In the genomic region with DNA sequence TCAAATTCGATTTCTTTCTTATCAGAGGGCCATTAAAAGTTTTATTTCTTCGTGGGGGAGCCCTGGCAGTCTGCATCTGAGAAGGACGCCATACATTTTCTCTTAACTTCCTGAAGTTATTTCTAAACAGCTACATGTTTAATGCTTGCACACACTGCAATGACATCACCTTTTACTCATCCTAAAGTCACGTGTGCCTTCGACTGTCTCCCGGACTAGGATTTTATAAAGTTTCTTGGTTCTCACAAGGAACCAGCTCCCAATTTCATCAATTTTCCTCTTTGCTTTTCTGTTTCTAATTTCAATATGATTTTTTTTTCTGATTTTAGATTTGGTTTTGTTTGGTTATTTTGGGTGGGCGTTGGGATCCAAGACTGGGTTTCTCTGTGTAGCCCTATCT, we compare ENCODE assay signal across 30 mouse cellular contexts.
"Had no signal": no experiment of that assay in that cellular context is flagged by ENCODE, and none has a peak within 500 bp of the region (broad histone marks: within the 10 kb centered on the region; RNA-seq: fewer than 3 reads in every experiment).

No protein-coding gene starts in this region.

- H3K4me1 ChIP-seq: limb, embryonic 10.5 days; limb, embryonic 12.5 days; limb, embryonic 13.5 days; limb, embryonic 15.5 days; liver, embryonic 12.5 days; liver, embryonic 13.5 days; liver, embryonic 15.5 days; lung, embryonic 15.5 days; megakaryocyte, embryonic 14.5 days; midbrain, embryonic 12.5 days; midbrain, embryonic 13.5 days; neural tube, embryonic 12.5 days had no signal

- ATAC-seq: liver, embryonic 12.5 days; lung, postnatal 0 days; midbrain, embryonic 13.5 days; midbrain, embryonic 15.5 days; midbrain, embryonic 16.5 days had no signal

- H3K9me3 ChIP-seq: limb, embryonic 10.5 days; limb, embryonic 13.5 days; limb, embryonic 15.5 days; liver, embryonic 12.5 days; liver, embryonic 13.5 days; liver, embryonic 15.5 days; lung, embryonic 15.5 days; midbrain, embryonic 10.5 days; midbrain, embryonic 15.5 days; neural tube, embryonic 12.5 days had no signal

- H3K36me3 ChIP-seq: limb, embryonic 10.5 days; limb, embryonic 12.5 days; limb, embryonic 13.5 days; limb, embryonic 15.5 days; liver, embryonic 12.5 days; liver, embryonic 13.5 days; liver, embryonic 15.5 days; lung, embryonic 15.5 days; midbrain, embryonic 10.5 days; midbrain, embryonic 12.5 days; midbrain, embryonic 13.5 days; midbrain, embryonic 15.5 days; neural tube, embryonic 12.5 days had no signal

- H3K4me3 ChIP-seq: left cerebral cortex, adult 2 months; limb, embryonic 10.5 days; limb, embryonic 12.5 days; limb, embryonic 13.5 days; limb, embryonic 15.5 days; liver, embryonic 12.5 days; liver, embryonic 13.5 days; liver, embryonic 15.5 days; lung, embryonic 15.5 days; megakaryocyte, embryonic 14.5 days; midbrain, embryonic 10.5 days; midbrain, embryonic 12.5 days; midbrain, embryonic 13.5 days; midbrain, embryonic 15.5 days; neural tube, embryonic 12.5 days had no signal

- H3K27ac ChIP-seq: left cerebral cortex, adult 2 months; limb, embryonic 10.5 days; limb, embryonic 12.5 days; limb, embryonic 13.5 days; limb, embryonic 15.5 days; liver, embryonic 12.5 days; liver, embryonic 13.5 days; liver, embryonic 14.5 days; liver, embryonic 15.5 days; lung, embryonic 15.5 days; macrophage; midbrain, embryonic 10.5 days; midbrain, embryonic 12.5 days; midbrain, embryonic 13.5 days; midbrain, embryonic 15.5 days; neural tube, embryonic 12.5 days had no signal

- H3K9ac ChIP-seq: limb, embryonic 12.5 days; limb, embryonic 13.5 days; limb, embryonic 15.5 days; liver, embryonic 12.5 days; liver, embryonic 13.5 days; liver, embryonic 14.5 days; liver, embryonic 15.5 days; lung, embryonic 14.5 days; lung, embryonic 15.5 days; midbrain, embryonic 12.5 days; midbrain, embryonic 13.5 days; midbrain, embryonic 15.5 days; neural tube, embryonic 12.5 days had no signal

- H3K4me2 ChIP-seq: limb, embryonic 12.5 days; limb, embryonic 13.5 days; limb, embryonic 15.5 days; liver, embryonic 11.5 days; liver, embryonic 12.5 days; liver, embryonic 13.5 days; liver, embryonic 15.5 days; lung, embryonic 14.5 days; lung, embryonic 15.5 days; midbrain, embryonic 11.5 days; midbrain, embryonic 12.5 days; midbrain, embryonic 13.5 days; midbrain, embryonic 15.5 days; neural tube, embryonic 12.5 days had no signal

- H3K27me3 ChIP-seq: limb, embryonic 12.5 days; limb, embryonic 13.5 days; limb, embryonic 15.5 days; liver, embryonic 12.5 days; liver, embryonic 13.5 days; liver, embryonic 15.5 days; lung, embryonic 15.5 days; megakaryocyte, embryonic 14.5 days; midbrain, embryonic 12.5 days; midbrain, embryonic 13.5 days; midbrain, embryonic 15.5 days; neural tube, embryonic 12.5 days had no signal

- DNase-seq: left cerebral cortex, postnatal 4 days; liver; liver, embryonic 13.5 days; lung, adult 18-20 months; lung, adult 2 months; lung, embryonic 14.5 days; lung, postnatal 10 days; lung, postnatal 14 days; lung, postnatal 4 days; midbrain, embryonic 14.5 days had no signal
